Mouse (Mus musculus) neural tube, embryonic 15.5 days (tissue): ENCODE results near the gene Ulk3. TPM values are rescaled to one million over a fixed set of nuclear protein-coding genes. Genes with fewer than 3 reads are reported as not detected.

Source experiments
- ATAC-seq: fragments of 200-750 bp; cut with Nextera tagmentation; 2 replicates; pipeline ENCODE4 v1.8.0; 2017; ENCODE audit warnings: mild to moderate bottlenecking, moderate TSS enrichment, moderate library complexity; ENCODE audit not compliant: low FRiP score
- H3K27ac ChIP-seq: fragments of 300-500 bp; sonication (generic); replicated peaks from 2 replicates; pipeline ENCODE4 v1.5.1; 2015; ENCODE audit warnings: mild to moderate bottlenecking, inconsistent platforms
- H3K27me3 ChIP-seq: fragments of 300-500 bp; sonication (generic); replicated peaks from 2 replicates; pipeline ENCODE4 v1.6.1; 2015; ENCODE audit warnings: inconsistent platforms
- H3K36me3 ChIP-seq: fragments of 300-500 bp; sonication (generic); 2 replicates; pipeline ENCODE4 v1.6.1; 2015; ENCODE audit warnings: inconsistent platforms
- H3K4me1 ChIP-seq: fragments of 300-500 bp; sonication (generic); 2 replicates; pipeline ENCODE4 v1.6.1; 2015; ENCODE audit warnings: inconsistent platforms
- H3K4me2 ChIP-seq: fragments of 300-500 bp; sonication (generic); 2 replicates; pipeline ENCODE4 v1.6.1; 2015; ENCODE audit warnings: inconsistent platforms, mild to moderate bottlenecking, moderate library complexity
- H3K4me3 ChIP-seq: fragments of 300-500 bp; sonication (generic); replicated peaks from 2 replicates; pipeline ENCODE4 v1.5.1; 2015; ENCODE audit warnings: mild to moderate bottlenecking, inconsistent platforms
- H3K9ac ChIP-seq: fragments of 300-500 bp; sonication (generic); replicated peaks from 2 replicates; pipeline ENCODE4 v1.6.1; 2015; ENCODE audit warnings: mild to moderate bottlenecking, inconsistent platforms
- H3K9me3 ChIP-seq: fragments of 300-500 bp; sonication (generic); replicated peaks from 2 replicates; pipeline ENCODE4 v1.6.1; 2016; ENCODE audit warnings: inconsistent platforms
- WGBS: fragments of 180-500 bp; shearing (Covaris S2); methylation state at CpG from one replicate; pipeline ENCODE4 v1.1.7; 2015; ENCODE audit warnings: mixed read lengths; 5-methylcytosine and 5-hydroxymethylcytosine counted together
- polyA plus RNA-seq: library from polyadenylated mRNA; unstranded; fragments of >200 nt; fragmentation: Nextera tagmentation; extraction: Ambion mirVana; gene quantifications from 2 replicates; pipeline ENCODE4 v1.2.1, GENCODE M21; 2015

Gene Ulk3
- polyA plus RNA-seq, 1 experiment from 2014 or later, result 36.5 TPM

DNA sequence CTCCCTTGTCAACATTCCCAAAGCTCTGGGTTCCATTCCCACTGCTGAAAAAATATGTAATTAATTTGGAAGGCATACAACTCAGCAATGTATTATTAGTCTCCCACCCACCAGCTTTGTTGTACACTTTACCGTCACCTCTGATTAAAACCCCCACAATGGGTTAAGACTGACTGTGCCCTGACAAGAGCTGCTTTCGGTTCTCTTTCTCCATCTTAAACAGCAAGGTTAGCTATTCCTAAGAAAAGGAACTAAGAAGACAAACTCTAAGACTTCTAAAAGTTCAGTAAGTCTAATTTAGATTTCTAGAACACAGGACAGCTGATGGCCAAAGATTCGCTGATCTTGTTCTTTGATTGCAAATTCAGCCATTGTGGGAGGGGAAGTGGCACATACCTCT is 32.0 kb upstream of the Ulk3 start:
- no peak for ATAC-seq
- Histone ChIP-seq H3K4me1 (peaks cover 24% of the 10 kb centered on the region), H3K9ac (no peak overlapping the region), H3K36me3 (no peaks in the 10 kb centered on the region), H3K9me3 (no peaks in the 10 kb centered on the region), H3K4me2 (no peak overlapping the region), H3K4me3 (no peak overlapping the region), H3K27ac (no peak overlapping the region), H3K27me3 (no peaks in the 10 kb centered on the region)
- 81% methylated on average over 3 of the region's 3 CpGs for WGBS

DNA sequence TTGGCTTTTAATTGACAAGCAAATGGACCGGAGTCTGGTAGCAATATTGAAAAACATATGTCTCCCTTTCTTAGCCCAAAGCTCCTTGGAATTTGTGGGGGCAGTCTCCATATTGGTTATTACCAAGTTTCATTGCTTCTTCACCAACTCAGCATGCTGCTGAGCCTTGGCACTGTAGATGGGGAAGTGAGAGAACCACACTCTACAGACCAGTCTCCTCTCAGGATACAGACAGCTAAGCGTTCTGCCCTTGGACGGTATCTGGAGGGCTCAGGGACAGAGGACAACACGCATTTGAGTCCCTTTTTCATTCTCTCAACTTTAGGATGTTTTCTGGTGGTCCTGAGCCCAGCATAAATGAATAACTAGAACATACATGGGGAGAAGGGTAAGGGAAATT is 30.6 kb upstream of the Ulk3 start:
- Histone ChIP-seq H3K27me3 (no peaks in the 10 kb centered on the region), H3K4me2 (no peak overlapping the region), H3K4me3 (no peak overlapping the region), H3K9ac (no peak overlapping the region), H3K4me1 (peaks cover 30% of the 10 kb centered on the region), H3K9me3 (no peaks in the 10 kb centered on the region), H3K36me3 (no peaks in the 10 kb centered on the region), H3K27ac (no peak overlapping the region)
- no peak for ATAC-seq
- WGBS, result 86% methylated on average over 4 of the region's 4 CpGs

- H3K4me2 ChIP-seq, result no peak overlapping the region
- no peak for ATAC-seq
- H3K27me3 ChIP-seq, result no peaks in the 10 kb centered on the region
- H3K9me3 ChIP-seq, result no peaks in the 10 kb centered on the region
- no peak overlapping the region for H3K4me3 ChIP-seq
- no peak overlapping the region for H3K27ac ChIP-seq
- H3K36me3 ChIP-seq, result no peaks in the 10 kb centered on the region
- H3K4me1 ChIP-seq, result peaks cover 33% of the 10 kb centered on the region
- no peak overlapping the region for H3K9ac ChIP-seq
- 75% methylated on average over 2 of the region's 2 CpGs for WGBS
Measured at GRCm38 (mm10) chr9:57559568-57559967, 29.7 kb upstream of the Ulk3 start.

DNA sequence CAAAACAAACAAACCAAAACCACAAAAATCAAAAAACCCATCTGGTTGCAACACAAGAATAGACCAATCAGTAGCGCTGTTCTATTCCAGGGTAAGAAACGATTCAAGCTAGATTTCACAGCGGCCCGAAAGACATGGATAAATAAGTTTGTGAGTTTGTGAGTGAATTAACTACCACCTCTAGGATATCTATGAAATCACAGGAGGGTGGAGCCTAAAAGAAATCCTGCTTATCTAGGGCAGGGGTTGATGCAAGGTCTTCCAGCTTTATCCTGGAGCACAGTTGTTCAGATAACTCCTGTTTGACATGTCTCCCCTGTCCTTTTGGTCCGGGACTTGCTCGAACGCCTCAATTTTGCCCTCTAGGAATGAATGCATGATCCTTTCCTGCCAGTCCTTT is 29.0 kb upstream of the Ulk3 start:
- 26% methylated on average over 7 of the region's 7 CpGs for WGBS
- Histone ChIP-seq H3K9me3 (no peaks in the 10 kb centered on the region), H3K9ac (peak overlapping the region; percentile 66), H3K27me3 (no peaks in the 10 kb centered on the region), H3K36me3 (no peaks in the 10 kb centered on the region), H3K27ac (peak overlapping the region; percentile 91), H3K4me3 (peak overlapping the region; percentile 85), H3K4me1 (peaks cover 33% of the 10 kb centered on the region), H3K4me2 (peak overlapping the region; percentile 90)
- ATAC-seq, result peak; percentile 7; the same call in 1 of the 2 replicates

GRCm38 (mm10) chr9:57560861-57561710 is 28.2 kb upstream of the Ulk3 start, which contains the start of gene Scamp2:
TSS of gene Scamp2 (plus strand) at chr9:57560943.
- Histone ChIP-seq H3K4me1 (peaks cover 41% of the 10 kb centered on the region), H3K27ac (peak within 1 kb of the TSS; percentile 91), H3K9ac (peak within 1 kb of the TSS; percentile 66), H3K27me3 (no peaks in the 10 kb centered on the region), H3K9me3 (no peaks in the 10 kb centered on the region), H3K4me2 (peak within 1 kb of the TSS; percentile 90), H3K36me3 (no peaks in the 10 kb centered on the region), H3K4me3 (peak within 1 kb of the TSS; percentile 85)
- peak; percentile 99 for ATAC-seq
- 1% methylated on average over 37 of the region's 37 CpGs for WGBS

DNA sequence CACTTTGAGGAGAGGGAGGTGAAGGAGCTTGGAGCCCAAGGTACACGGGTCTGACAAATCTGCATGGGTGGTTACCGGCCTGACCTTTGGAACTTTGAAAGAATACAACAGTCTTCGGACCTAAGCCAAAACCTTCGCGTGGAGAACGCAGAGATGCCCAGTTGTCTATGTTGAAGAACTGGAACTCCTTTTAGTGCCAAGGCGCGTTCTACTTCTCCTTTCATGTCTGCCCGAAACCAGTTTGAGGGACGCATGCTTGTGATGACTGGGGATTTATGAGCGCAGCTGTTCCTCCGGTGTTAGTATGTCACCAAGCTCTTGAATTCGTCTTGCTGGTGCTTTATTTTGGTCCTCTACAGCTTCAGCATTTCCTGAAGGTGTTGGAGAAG is 27.5 kb upstream of the Ulk3 start:
- no peak for ATAC-seq

DNA sequence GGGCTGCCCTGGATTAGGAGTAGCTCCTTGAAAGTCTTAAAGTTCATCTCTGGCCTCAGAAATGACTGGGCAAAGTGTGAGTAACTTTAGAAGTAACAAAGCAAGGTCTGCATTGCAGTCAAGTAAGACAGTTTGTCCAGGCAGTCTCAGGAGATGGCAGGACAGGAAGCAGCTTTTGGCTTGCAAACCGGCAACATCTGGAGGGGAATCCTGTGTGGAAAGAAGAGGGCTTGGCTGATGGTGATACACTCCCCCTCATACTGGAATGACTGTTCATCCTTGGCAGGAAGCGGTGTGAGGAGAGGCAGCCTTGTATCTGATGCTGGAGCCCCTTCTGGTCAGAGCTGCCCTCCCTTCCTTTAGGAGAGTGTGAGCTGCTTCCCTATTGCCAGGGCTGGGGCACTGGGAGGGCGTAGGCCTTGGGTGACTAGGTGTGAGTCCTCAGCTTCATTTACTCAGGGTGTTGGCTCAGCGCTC is 26.3 kb upstream of the Ulk3 start:
- no peak for ATAC-seq
- H3K4me3 ChIP-seq, result no peak overlapping the region
- H3K27me3 ChIP-seq, result no peaks in the 10 kb centered on the region
- WGBS, result 77% methylated on average over 4 of the region's 4 CpGs
- H3K36me3 ChIP-seq, result no peaks in the 10 kb centered on the region
- no peak overlapping the region for H3K27ac ChIP-seq
- H3K9ac ChIP-seq, result no peak overlapping the region
- H3K9me3 ChIP-seq, result no peaks in the 10 kb centered on the region
- peaks cover 48% of the 10 kb centered on the region for H3K4me1 ChIP-seq
- H3K4me2 ChIP-seq, result no peak overlapping the region

More for the DNA sequence above, 27.5 kb upstream of the Ulk3 start:
- Histone ChIP-seq H3K27ac (no peak overlapping the region), H3K4me3 (peak overlapping the region; percentile 85), H3K9me3 (no peaks in the 10 kb centered on the region), H3K4me2 (peak overlapping the region; percentile 90), H3K27me3 (no peaks in the 10 kb centered on the region), H3K36me3 (no peaks in the 10 kb centered on the region), H3K9ac (no peak overlapping the region), H3K4me1 (peaks cover 48% of the 10 kb centered on the region)
- WGBS, result 78% methylated on average over 13 of the region's 13 CpGs

- 92% methylated on average over 6 of the region's 6 CpGs for WGBS
- H3K27ac ChIP-seq, result no peak overlapping the region
- H3K4me2 ChIP-seq, result no peak overlapping the region
- H3K9ac ChIP-seq, result no peak overlapping the region
- no peak overlapping the region for H3K4me3 ChIP-seq
- H3K27me3 ChIP-seq, result no peaks in the 10 kb centered on the region
- peaks cover 48% of the 10 kb centered on the region for H3K4me1 ChIP-seq
- peaks cover 15% of the 10 kb centered on the region for H3K36me3 ChIP-seq
- H3K9me3 ChIP-seq, result no peaks in the 10 kb centered on the region
- ATAC-seq, result no peak
Measured at GRCm38 (mm10) chr9:57564609-57565008, 24.6 kb upstream of the Ulk3 start.

- Histone ChIP-seq H3K4me3 (no peak overlapping the region), H3K36me3 (peaks cover 22% of the 10 kb centered on the region), H3K4me1 (peaks cover 43% of the 10 kb centered on the region), H3K27ac (peak overlapping the region; percentile 64), H3K9me3 (no peaks in the 10 kb centered on the region), H3K27me3 (no peaks in the 10 kb centered on the region), H3K4me2 (no peak overlapping the region), H3K9ac (no peak overlapping the region)
- ATAC-seq, result no peak
- WGBS, result 52% methylated on average over 10 of the region's 10 CpGs
Measured at GRCm38 (mm10) chr9:57565741-57566221, 23.5 kb upstream of the Ulk3 start.

DNA sequence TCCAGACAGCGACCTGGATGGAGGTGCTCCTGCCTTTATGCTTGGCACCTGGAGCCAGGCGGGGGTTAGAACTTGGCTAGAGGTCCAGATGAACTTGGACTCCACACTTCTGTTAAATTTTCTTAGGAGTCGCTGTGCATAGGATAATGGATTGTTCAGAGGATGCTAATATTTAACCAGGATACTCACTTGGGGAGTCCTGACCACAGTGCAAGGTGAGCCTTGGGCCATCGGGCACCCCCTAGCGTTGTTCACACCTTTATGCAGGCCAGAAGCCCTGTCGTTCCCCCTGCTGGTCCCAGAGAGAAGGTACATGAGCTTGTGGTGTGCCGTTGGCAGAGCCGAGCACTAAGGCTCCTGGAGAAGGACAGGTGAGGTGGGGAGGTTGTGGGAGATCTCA is 22.4 kb upstream of the Ulk3 start:
- H3K4me1 ChIP-seq, result peaks cover 36% of the 10 kb centered on the region
- no peak for ATAC-seq
- no peaks in the 10 kb centered on the region for H3K27me3 ChIP-seq
- 67% methylated on average over 8 of the region's 8 CpGs for WGBS
- no peaks in the 10 kb centered on the region for H3K9me3 ChIP-seq
- H3K27ac ChIP-seq, result peak overlapping the region; percentile 64; the same call in 1 of the 2 replicates
- peaks cover 24% of the 10 kb centered on the region for H3K36me3 ChIP-seq
- no peak overlapping the region for H3K4me2 ChIP-seq
- no peak overlapping the region for H3K9ac ChIP-seq
- H3K4me3 ChIP-seq, result no peak overlapping the region

GRCm38 (mm10) chr9:57568500-57568899 is 20.8 kb upstream of the Ulk3 start:
- Histone ChIP-seq H3K4me1 (peaks cover 22% of the 10 kb centered on the region), H3K4me2 (no peak overlapping the region), H3K4me3 (no peak overlapping the region), H3K36me3 (peaks cover 26% of the 10 kb centered on the region), H3K9me3 (no peaks in the 10 kb centered on the region), H3K27me3 (no peaks in the 10 kb centered on the region), H3K27ac (no peak overlapping the region), H3K9ac (no peak overlapping the region)
- 95% methylated on average over 6 of the region's 6 CpGs for WGBS
- ATAC-seq, result no peak

DNA sequence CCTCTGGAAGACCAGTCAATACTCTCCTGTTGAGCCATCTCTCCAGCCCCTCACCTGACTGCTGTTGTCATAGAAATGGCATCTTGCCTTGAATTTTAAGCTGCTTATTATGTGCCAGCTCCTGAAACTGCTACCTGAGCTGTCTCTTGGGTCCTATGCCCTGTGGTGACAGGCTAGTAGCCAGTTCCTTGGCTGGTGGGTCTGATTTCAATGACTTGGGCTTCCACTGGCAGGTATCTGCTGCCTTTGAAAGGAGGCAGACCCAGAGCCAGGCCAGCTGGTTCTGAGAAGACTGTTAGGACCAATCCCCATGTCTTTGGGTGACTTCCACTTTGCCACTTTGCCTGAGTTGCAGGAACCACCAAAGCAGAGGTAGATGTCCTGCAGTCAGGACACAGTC is 14.9 kb upstream of the Ulk3 start:
- Histone ChIP-seq H3K9ac (no peak overlapping the region), H3K9me3 (no peaks in the 10 kb centered on the region), H3K4me1 (no peaks in the 10 kb centered on the region), H3K4me2 (no peak overlapping the region), H3K4me3 (no peak overlapping the region), H3K27me3 (no peaks in the 10 kb centered on the region), H3K36me3 (peaks cover 38% of the 10 kb centered on the region), H3K27ac (no peak overlapping the region)
- ATAC-seq, result no peak
